Comparison of ENCODE assay signal across 8 mouse cellular contexts in genomic region chr11:74981464-74981863, GRCm38 (mm10). TPM values are rescaled to one million over a fixed set of nuclear protein-coding genes. Genes with fewer than 3 reads are reported as not detected.
DNase-seq lines count a peak whose midpoint lies in the region; TF ChIP-seq lines count a peak whose summit lies in the region.

No protein-coding gene starts in this region.

- peak; percentile 58 for DNase-seq in ES-E14 (ENCODE audit: low read depth, low spot score)
- peak; percentile 66 for DNase-seq in fibroblast of lung, adult 2 months (ENCODE audit: low read depth)
- peak; percentile 88 for DNase-seq in heart, postnatal 36 days
- DNase-seq in layer of hippocampus, adult 9-11 months, result peak; percentile 70
- peak; percentile 93 for DNase-seq in lung, postnatal 10 days
- DNase-seq in right cerebral cortex, postnatal 10 days (ENCODE audit: low spot score in 2 of 2), result peak; percentile 57 to 79
- DNase-seq in urinary bladder, postnatal 10 days (ENCODE audit: low spot score), result peak; percentile 45

- H3K9ac ChIP-seq in ES-E14 (ENCODE audit: insufficient read depth, low read depth, low read length, poor library complexity, severe bottlenecking), result no peak overlapping the region

- no peaks in the 10 kb centered on the region for H3K36me3 ChIP-seq in ES-E14 (ENCODE audit: control insufficient read depth, insufficient read depth, low read length, poor library complexity, severe bottlenecking)

- intact Hi-C loops in heart, postnatal 36 days (cut with DNase I), result loop anchor here (1.0 to 10.0 kb wide), 5 partner anchors 35 to 313 kb away; partner anchors contain the start of gene Hic1

- in situ Hi-C loops in ES-E14 (cut with MboI; ENCODE audit: low sequenced_read_pairs in 2 of 2, unreplicated experiment in 2 of 2), result no loop called here

- H3K4me3 ChIP-seq in ES-E14 (ENCODE audit: insufficient read depth in 1 of 2, low read depth in 1 of 2, low read length in 2 of 2, poor library complexity in 1 of 2, severe bottlenecking in 1 of 2), result no peak overlapping the region
- no peak overlapping the region for H3K4me3 ChIP-seq in bone marrow macrophage, adult 2 months (ENCODE audit: insufficient read depth, low read length)

- no peak overlapping the region for H3K27ac ChIP-seq in ES-E14 (ENCODE audit: insufficient read depth, low read depth, low read length, poor library complexity, severe bottlenecking)
- no peak overlapping the region for H3K27ac ChIP-seq in bone marrow macrophage, adult 2 months (ENCODE audit: insufficient read depth, low read depth, low read length)

- no peak for TF ChIP-seq POLR2A in bone marrow macrophage, adult 2 months (IDR thresholded peaks at IDR 0.05; ENCODE audit: borderline replicate concordance, low read depth, low read length)

- H3K4me1 ChIP-seq in ES-E14 (ENCODE audit: control insufficient read depth in 2 of 2, insufficient read depth in 2 of 2, low read length in 2 of 2, poor library complexity in 1 of 2), result no peaks in the 10 kb centered on the region
- H3K4me1 ChIP-seq in bone marrow macrophage, adult 2 months (ENCODE audit: control insufficient read depth, insufficient read depth, low read length), result no peaks in the 10 kb centered on the region

- peak; percentile 93 for TF ChIP-seq CTCF in bone marrow macrophage, adult 2 months (IDR thresholded peaks at IDR 0.05; ENCODE audit: low read depth, low read length)

- no peaks in the 10 kb centered on the region for H3K9me3 ChIP-seq in ES-E14 (ENCODE audit: control insufficient read depth, insufficient read depth, low read depth, low read length)

TF ChIP-seq in ES-E14, 5 proteins besides CTCF, POLR2A, EP300 and RAD21:
- no peak for TF ChIP-seq ZNF384 (IDR thresholded peaks at IDR 0.05; ENCODE audit: low read depth, low read length)
- no peak for TF ChIP-seq CHD2 (IDR thresholded peaks at IDR 0.05; ENCODE audit: low read depth, low read length)
- TF ChIP-seq HCFC1 (IDR thresholded peaks at IDR 0.05; ENCODE audit: borderline replicate concordance, insufficient read depth, low read length), result no peak
- peak; percentile 87; the same call in 1 of the 2 replicates for TF ChIP-seq ZC3H11A (IDR thresholded peaks at IDR 0.05; ENCODE audit: borderline replicate concordance, low read depth, low read length)
TF ChIP-seq in ES-E14: peak in this region for 1.

RNA-seq across cellular contexts. Expression of gene Srr, which starts 55.7 kb away (rescaled TPM):
- total RNA-seq in ES-E14 (2012; rRNA removed), result 2.9 and 3.8 TPM in 2 replicates
- polyA plus RNA-seq in bone marrow macrophage, adult 2 months (2012; ENCODE audit: insufficient read depth, insufficient read length, missing spikeins), result 13.6 and 17.5 TPM in 2 replicates
- 10 to 100 TPM; 27.1 to 28.6 TPM for total RNA-seq in heart, postnatal 36 days (2021)

RNA-seq across cellular contexts. Expression of gene Smg6, which starts 55.8 kb away (rescaled TPM):
- 18.2 and 19.9 TPM in 2 replicates for total RNA-seq in ES-E14 (2012; rRNA removed)
- 13.7 and 14.7 TPM in 2 replicates for polyA plus RNA-seq in bone marrow macrophage, adult 2 months (2012; ENCODE audit: insufficient read depth, insufficient read length, missing spikeins)
- 10 to 100 TPM; 18.2 to 21.0 TPM for total RNA-seq in heart, postnatal 36 days (2021)
